Mouse (Mus musculus) embryonic facial prominence, embryonic 11.5 days (tissue): ENCODE measurements around the gene Cbwd1. TPM values are rescaled to one million over a fixed set of nuclear protein-coding genes. Genes with fewer than 3 reads are reported as not detected.

Experiments used
- ATAC-seq: fragments of 200-750 bp; cut with Nextera tagmentation; replicated peaks from 2 replicates; pipeline ENCODE4 v1.8.0; 2017; ENCODE audit warnings: low read depth; ENCODE audit not compliant: insufficient number of reproducible peaks, low FRiP score, low TSS enrichment
- DNase-seq: peaks from one replicate; pipeline ENCODE4 v3.0.0-alpha.2; 2015; ENCODE audit warnings: low spot score
- H3K27ac ChIP-seq: fragments of 300-500 bp; sonication (generic); replicated peaks from 2 replicates; pipeline ENCODE4 v1.5.1; 2014; ENCODE audit warnings: mild to moderate bottlenecking, low read depth, low read length, control low read depth
- H3K27me3 ChIP-seq: fragments of 300-500 bp; sonication (generic); 2 replicates; pipeline ENCODE4 v1.6.1; 2014; ENCODE audit warnings: mild to moderate bottlenecking, low read length, moderate library complexity, mixed read lengths; ENCODE audit not compliant: control insufficient read depth, insufficient read depth
- H3K36me3 ChIP-seq: fragments of 300-500 bp; sonication (generic); replicated peaks from 2 replicates; pipeline ENCODE4 v1.6.1; 2014; ENCODE audit warnings: low read depth, mild to moderate bottlenecking, low read length, moderate library complexity, mixed read lengths; ENCODE audit not compliant: control insufficient read depth, insufficient read depth
- H3K4me1 ChIP-seq: fragments of 300-500 bp; sonication (generic); 2 replicates; pipeline ENCODE4 v1.6.1; 2014; ENCODE audit warnings: low read length, mixed read lengths; ENCODE audit not compliant: control insufficient read depth, insufficient read depth
- H3K4me2 ChIP-seq: fragments of 300-500 bp; sonication (generic); 2 replicates; pipeline ENCODE4 v1.6.1; 2014; ENCODE audit warnings: low read depth, mild to moderate bottlenecking, control low read depth, low read length, moderate library complexity
- H3K4me3 ChIP-seq: fragments of 300-500 bp; sonication (generic); 2 replicates; pipeline ENCODE4 v1.5.1; 2014; ENCODE audit warnings: low read depth, low read length, control low read depth
- H3K9ac ChIP-seq: fragments of 300-500 bp; sonication (generic); replicated peaks from 2 replicates; pipeline ENCODE4 v1.6.1; 2014; ENCODE audit warnings: mild to moderate bottlenecking, control low read depth, low read length
- H3K9me3 ChIP-seq: fragments of 300-500 bp; sonication (generic); replicated peaks from 2 replicates; pipeline ENCODE4 v1.6.1; 2016; ENCODE audit warnings: mild to moderate bottlenecking, low read length, inconsistent platforms, mixed read lengths; ENCODE audit not compliant: control insufficient read depth
- WGBS: fragments of 180-500 bp; shearing (Covaris S2); extraction: QIAGEN DNeasy Blood & Tissue Kit; methylation state at CpG from one replicate; pipeline ENCODE4 v1.1.7; 2014; 5-methylcytosine and 5-hydroxymethylcytosine counted together
- polyA plus RNA-seq: library from polyadenylated mRNA; unstranded; fragments of >200 nt; fragmentation: Nextera tagmentation; extraction: Ambion mirVana; gene quantifications from 2 replicates; pipeline ENCODE4 v1.2.1, GENCODE M21; 2014

The Cbwd1 gene
- polyA plus RNA-seq, 1 experiment from 2014 or later, result 22.5 TPM

- H3K36me3 ChIP-seq, result no peaks in the 10 kb centered on the region
- no peak overlapping the region for H3K4me3 ChIP-seq
- H3K4me1 ChIP-seq, result no peaks in the 10 kb centered on the region
- H3K4me2 ChIP-seq, result no peak overlapping the region
- no peak overlapping the region for H3K9ac ChIP-seq
- DNase-seq (no peak), ATAC-seq (no peak)
- H3K27ac ChIP-seq, result no peak overlapping the region
- WGBS, result 74% methylated on average over 5 of the region's 5 CpGs
- no peaks in the 10 kb centered on the region for H3K9me3 ChIP-seq
- peaks cover 22% of the 10 kb centered on the region for H3K27me3 ChIP-seq
These were observed 37.2 kb upstream of the Cbwd1 start for GRCm38 (mm10) chr19:24998561-24998960.

- Histone ChIP-seq H3K27me3 (peaks cover 22% of the 10 kb centered on the region), H3K4me1 (no peaks in the 10 kb centered on the region), H3K36me3 (no peaks in the 10 kb centered on the region), H3K9me3 (no peaks in the 10 kb centered on the region), H3K4me3 (no peak overlapping the region), H3K27ac (no peak overlapping the region), H3K4me2 (no peak overlapping the region), H3K9ac (no peak overlapping the region)
- ATAC-seq (no peak), DNase-seq (no peak)
- 69% methylated on average over 12 of the region's 12 CpGs for WGBS
These were observed 35.6 kb upstream of the Cbwd1 start for GRCm38 (mm10) chr19:24996815-24997704.

GRCm38 (mm10) chr19:24994900-24995299 is 33.5 kb upstream of the Cbwd1 start:
- Histone ChIP-seq H3K27me3 (peaks cover 8% of the 10 kb centered on the region), H3K36me3 (no peaks in the 10 kb centered on the region), H3K4me1 (no peaks in the 10 kb centered on the region), H3K4me2 (no peak overlapping the region), H3K9ac (no peak overlapping the region), H3K9me3 (no peaks in the 10 kb centered on the region), H3K27ac (no peak overlapping the region), H3K4me3 (no peak overlapping the region)
- DNase-seq (peak; percentile 41), ATAC-seq (no peak)
- WGBS, result 24% methylated on average over 8 of the region's 8 CpGs

- Histone ChIP-seq H3K4me2 (no peak overlapping the region), H3K9me3 (no peaks in the 10 kb centered on the region), H3K27me3 (no peaks in the 10 kb centered on the region), H3K36me3 (no peaks in the 10 kb centered on the region), H3K9ac (no peak overlapping the region), H3K4me3 (no peak overlapping the region), H3K4me1 (no peaks in the 10 kb centered on the region), H3K27ac (no peak overlapping the region)
- WGBS, result 69% methylated on average over 6 of the region's 6 CpGs
- DNase-seq, result no peak
- no peak; the same call in 1 of the 2 replicates for ATAC-seq
These were observed 32.1 kb upstream of the Cbwd1 start for GRCm38 (mm10) chr19:24993526-24993925.

GRCm38 (mm10) chr19:24990138-24990822 is 28.9 kb upstream of the Cbwd1 start:
- no peak overlapping the region for H3K9ac ChIP-seq
- H3K9me3 ChIP-seq, result no peaks in the 10 kb centered on the region
- no peaks in the 10 kb centered on the region for H3K36me3 ChIP-seq
- no peaks in the 10 kb centered on the region for H3K27me3 ChIP-seq
- no peak overlapping the region for H3K4me2 ChIP-seq
- ATAC-seq, result no peak
- no peak overlapping the region for H3K4me3 ChIP-seq
- no peak for DNase-seq
- no peak overlapping the region for H3K27ac ChIP-seq
- 63% methylated on average over 7 of the region's 7 CpGs for WGBS
- no peaks in the 10 kb centered on the region for H3K4me1 ChIP-seq

- no peaks in the 10 kb centered on the region for H3K27me3 ChIP-seq
- H3K27ac ChIP-seq, result no peak overlapping the region
- no peak for ATAC-seq
- no peaks in the 10 kb centered on the region for H3K4me1 ChIP-seq
- H3K36me3 ChIP-seq, result no peaks in the 10 kb centered on the region
- no peaks in the 10 kb centered on the region for H3K9me3 ChIP-seq
- H3K4me3 ChIP-seq, result no peak overlapping the region
- no peak for DNase-seq
- H3K4me2 ChIP-seq, result no peak overlapping the region
- WGBS, result 77% methylated on average over 5 of the region's 5 CpGs
- no peak overlapping the region for H3K9ac ChIP-seq
These were observed 27.4 kb upstream of the Cbwd1 start for GRCm38 (mm10) chr19:24988831-24989230.

- no peaks in the 10 kb centered on the region for H3K9me3 ChIP-seq
- DNase-seq, result no peak
- H3K4me3 ChIP-seq, result no peak overlapping the region
- H3K9ac ChIP-seq, result no peak overlapping the region
- H3K4me1 ChIP-seq, result no peaks in the 10 kb centered on the region
- no peaks in the 10 kb centered on the region for H3K36me3 ChIP-seq
- no peak overlapping the region for H3K4me2 ChIP-seq
- WGBS, result 73% methylated on average over 4 of the region's 4 CpGs
- H3K27me3 ChIP-seq, result no peaks in the 10 kb centered on the region
- no peak for ATAC-seq
- no peak overlapping the region for H3K27ac ChIP-seq
These were observed 25.9 kb upstream of the Cbwd1 start for GRCm38 (mm10) chr19:24987355-24987754.

- H3K27me3 ChIP-seq, result no peaks in the 10 kb centered on the region
- H3K4me3 ChIP-seq, result no peak overlapping the region
- H3K36me3 ChIP-seq, result no peaks in the 10 kb centered on the region
- H3K9ac ChIP-seq, result no peak overlapping the region
- WGBS, result 91% methylated on average over 2 of the region's 2 CpGs
- no peak for ATAC-seq
- no peak overlapping the region for H3K27ac ChIP-seq
- DNase-seq, result no peak
- H3K4me2 ChIP-seq, result no peak overlapping the region
- H3K4me1 ChIP-seq, result no peaks in the 10 kb centered on the region
- H3K9me3 ChIP-seq, result no peaks in the 10 kb centered on the region
These were observed 23.6 kb upstream of the Cbwd1 start for GRCm38 (mm10) chr19:24985045-24985444.
